ENCODE assay signal across 7 mouse cellular contexts in the genomic region with DNA sequence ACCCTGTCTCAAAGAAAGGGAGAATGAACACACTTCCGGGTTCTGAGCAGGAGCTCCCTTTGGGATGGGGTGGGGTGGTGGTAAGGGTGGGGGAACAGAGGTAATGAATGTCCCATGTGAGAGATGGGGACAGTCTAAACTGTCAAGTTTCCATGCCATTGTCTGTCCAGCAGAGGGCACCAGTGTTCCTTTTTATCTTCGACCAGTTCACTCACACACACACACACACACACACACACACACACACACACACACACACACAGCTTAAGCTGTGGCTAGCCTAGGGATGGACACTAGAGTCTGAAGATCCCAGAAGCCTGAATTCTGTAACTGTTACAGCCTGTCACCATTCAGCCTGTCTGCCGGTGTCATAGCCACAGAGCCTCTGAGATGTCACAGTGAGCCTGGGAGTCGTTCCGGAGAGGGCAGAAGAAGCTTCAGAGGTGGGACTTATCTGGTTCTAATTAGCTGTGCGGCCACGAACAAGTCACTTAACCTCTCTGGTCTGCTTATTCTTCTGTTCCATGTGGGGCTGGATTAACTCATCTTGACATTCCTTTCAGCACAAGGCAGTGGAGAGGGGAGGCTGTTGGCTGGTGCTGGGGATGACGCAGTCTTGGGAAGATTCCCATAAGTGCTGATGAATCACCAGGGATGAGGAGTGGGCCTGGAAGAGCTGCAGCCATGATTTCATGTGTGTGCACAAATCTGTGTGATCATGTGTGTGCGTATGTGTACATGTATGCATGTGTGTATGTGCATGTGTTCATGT.
DNase-seq lines count a peak whose midpoint lies in the region.

No protein-coding gene starts in this region.

- H3K9me3 ChIP-seq in megakaryocyte, embryonic 14.5 days: peaks cover 21% of the 10 kb centered on the region

- peak; percentile 39 to 46 for DNase-seq in urinary bladder, adult 18-20 months (ENCODE audit: low spot score in 2 of 2)
- no peak for DNase-seq in urinary bladder, postnatal 10 days (ENCODE audit: low spot score)
- peak; percentile 61 to 77 for DNase-seq in adrenal gland, postnatal 36 days
- peak; percentile 72 for DNase-seq in gastrocnemius, postnatal 10 days
- peak; percentile 22 for DNase-seq in layer of hippocampus, adult 9-10 months (ENCODE audit: low spot score)
- DNase-seq in splenic B cell, adult 2 months (ENCODE audit: low read depth, low spot score): peak; percentile 80

- peaks cover 62% of the 10 kb centered on the region for H3K27me3 ChIP-seq in megakaryocyte, embryonic 14.5 days (replicated peaks)
- H3K27me3 ChIP-seq in splenic B cell, adult 2 months (ENCODE audit: control insufficient read depth, insufficient read depth, low read length, poor library complexity, severe bottlenecking): no peaks in the 10 kb centered on the region

- no peaks in the 10 kb centered on the region for H3K36me3 ChIP-seq in megakaryocyte, embryonic 14.5 days (replicated peaks; ENCODE audit: low read length)
- no peaks in the 10 kb centered on the region for H3K36me3 ChIP-seq in splenic B cell, adult 2 months (ENCODE audit: control insufficient read depth, insufficient read depth, low read length, poor library complexity, severe bottlenecking)

- peak overlapping the region; percentile 62 for H3K4me3 ChIP-seq in megakaryocyte, embryonic 14.5 days (replicated peaks)

- peaks cover 55% of the 10 kb centered on the region for H3K4me1 ChIP-seq in megakaryocyte, embryonic 14.5 days
